Mouse (Mus musculus) midbrain, postnatal 0 days (tissue): Measurements from ENCODE around the gene Chd6. TPM values are rescaled to one million over a fixed set of nuclear protein-coding genes. Genes with fewer than 3 reads are reported as not detected.

ENCODE experiments used
- ATAC-seq: fragments of 200-750 bp; cut with Nextera tagmentation; 2 replicates; pipeline ENCODE4 v1.8.0; 2017; ENCODE audit warnings: moderate number of reproducible peaks, mild to moderate bottlenecking, moderate TSS enrichment, moderate library complexity; ENCODE audit not compliant: low FRiP score
- DNase-seq: peaks from one replicate; pipeline ENCODE4 v3.0.0-alpha.2; 2015; ENCODE audit warnings: low spot score
- H3K27ac ChIP-seq: fragments of 300-500 bp; sonication (generic); 2 replicates; pipeline ENCODE4 v1.5.1; 2014; ENCODE audit warnings: low read depth, mild to moderate bottlenecking, low read length, mixed read lengths
- H3K27me3 ChIP-seq: fragments of 300-500 bp; sonication (generic); 2 replicates; pipeline ENCODE4 v1.6.1; 2014; ENCODE audit warnings: low read length, control low read depth, mixed read lengths; ENCODE audit not compliant: insufficient read depth
- H3K36me3 ChIP-seq: fragments of 300-500 bp; sonication (generic); 2 replicates; pipeline ENCODE4 v1.6.1; 2014; ENCODE audit warnings: low read length, control low read depth, mixed read lengths; ENCODE audit not compliant: insufficient read depth
- H3K4me1 ChIP-seq: fragments of 300-500 bp; sonication (generic); 2 replicates; pipeline ENCODE4 v1.6.1; 2014; ENCODE audit warnings: mild to moderate bottlenecking, control low read depth, antibody characterized with exemption, low read length, mixed read lengths; ENCODE audit not compliant: insufficient read depth
- H3K4me2 ChIP-seq: fragments of 300-500 bp; sonication (generic); 2 replicates; pipeline ENCODE4 v1.6.1; 2014; ENCODE audit warnings: low read depth, mild to moderate bottlenecking, low read length, mixed read lengths; ENCODE audit not compliant: poor library complexity, severe bottlenecking
- H3K4me3 ChIP-seq: fragments of 300-500 bp; sonication (generic); 2 replicates; pipeline ENCODE4 v1.5.1; 2014; ENCODE audit warnings: low read depth, mild to moderate bottlenecking, low read length, moderate library complexity
- H3K9ac ChIP-seq: fragments of 300-500 bp; sonication (generic); replicated peaks from 2 replicates; pipeline ENCODE4 v1.6.1; 2014; ENCODE audit warnings: mild to moderate bottlenecking, low read length, moderate library complexity, mixed read lengths; ENCODE audit not compliant: poor library complexity, severe bottlenecking
- H3K9me3 ChIP-seq: fragments of 300-500 bp; sonication (generic); 2 replicates; pipeline ENCODE4 v1.6.1; 2016; ENCODE audit warnings: low read length, control low read depth
- CTCF ChIP-seq: IDR thresholded peaks from 2 replicates; pipeline ENCODE4 v1.5.1; 2016; ENCODE audit warnings: antibody characterized with exemption, mild to moderate bottlenecking
- WGBS: fragments of 180-500 bp; shearing (Covaris S2); extraction: QIAGEN DNeasy Blood & Tissue Kit; methylation state at CpG from one replicate; pipeline ENCODE4 v1.1.7; 2014; 5-methylcytosine and 5-hydroxymethylcytosine counted together
- polyA plus RNA-seq: library from polyadenylated mRNA; unstranded; fragments of >200 nt; fragmentation: Nextera tagmentation; extraction: Ambion mirVana; gene quantifications from 2 replicates; pipeline ENCODE4 v1.2.1, GENCODE M21; 2015
- total RNA-seq: library from RNA; depleted of rRNA; stranded (reverse); fragments of >200 nt; gene quantifications from 2 replicates; pipeline ENCODE4 v1.2.3, GENCODE M21; 2014

The Chd6 gene
- total and polyA plus RNA-seq, 2 experiments from 2014 or later = 26.6 to 58.3 TPM

DNA sequence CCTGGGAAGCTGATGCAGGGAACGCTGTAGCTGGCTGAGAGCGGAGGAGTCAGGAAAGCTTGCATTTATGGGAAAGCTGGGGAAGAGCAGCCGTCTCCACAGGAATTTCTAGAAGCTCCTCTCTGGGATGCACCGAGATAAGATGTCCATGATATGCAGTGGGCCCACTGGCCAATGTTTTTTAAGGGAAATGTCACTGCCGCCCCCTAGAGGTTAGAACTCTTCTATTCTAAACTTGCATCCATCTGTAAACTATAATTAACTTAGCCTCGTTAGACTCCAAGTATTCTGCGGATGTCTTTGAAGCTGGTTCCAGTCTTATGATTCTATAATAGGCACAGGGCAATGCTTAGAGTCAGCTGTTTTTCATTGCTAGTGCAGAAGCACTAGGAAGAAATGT is 153.5 kb downstream of the Chd6 start:
- H3K27ac ChIP-seq = no peak overlapping the region
- H3K9me3 ChIP-seq = no peaks in the 10 kb centered on the region
- no peak overlapping the region for H3K4me3 ChIP-seq
- ATAC-seq (no peak), DNase-seq (peak; percentile 40)
- H3K36me3 ChIP-seq = peaks cover 57% of the 10 kb centered on the region
- WGBS = 78% methylated on average over 7 of the region's 7 CpGs
- H3K4me1 ChIP-seq = no peaks in the 10 kb centered on the region
- no peaks in the 10 kb centered on the region for H3K27me3 ChIP-seq
- no peak overlapping the region for H3K4me2 ChIP-seq
- no peak overlapping the region for H3K9ac ChIP-seq
- peak; percentile 50 for TF ChIP-seq CTCF

DNA sequence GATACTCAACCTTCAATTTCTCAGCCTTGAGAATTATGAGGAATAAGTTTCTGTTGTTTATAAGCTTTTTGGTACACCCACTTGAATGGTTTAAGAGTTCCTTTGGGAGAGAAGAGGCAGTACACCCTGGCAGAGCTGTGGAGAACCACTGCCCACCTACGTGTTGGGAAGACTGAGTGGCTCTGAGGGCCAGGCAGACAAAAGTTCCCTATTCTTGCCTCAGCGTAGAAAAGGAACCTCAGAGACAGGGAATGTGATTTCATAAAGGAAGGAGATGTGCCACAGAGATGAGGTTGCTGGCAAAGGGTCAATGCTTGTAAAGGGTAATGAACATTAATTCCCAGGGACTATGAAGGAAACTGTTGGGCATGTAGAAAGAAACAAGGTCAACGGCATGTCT is 154.3 kb downstream of the Chd6 start:
- no peak overlapping the region for H3K4me2 ChIP-seq
- H3K27ac ChIP-seq = no peak overlapping the region
- no peaks in the 10 kb centered on the region for H3K27me3 ChIP-seq
- WGBS = 93% methylated on average over 3 of the region's 3 CpGs
- DNase-seq (no peak), ATAC-seq (no peak)
- no peaks in the 10 kb centered on the region for H3K9me3 ChIP-seq
- peaks cover 58% of the 10 kb centered on the region for H3K36me3 ChIP-seq
- no peak for TF ChIP-seq CTCF
- H3K9ac ChIP-seq = no peak overlapping the region
- no peaks in the 10 kb centered on the region for H3K4me1 ChIP-seq
- H3K4me3 ChIP-seq = no peak overlapping the region

DNA sequence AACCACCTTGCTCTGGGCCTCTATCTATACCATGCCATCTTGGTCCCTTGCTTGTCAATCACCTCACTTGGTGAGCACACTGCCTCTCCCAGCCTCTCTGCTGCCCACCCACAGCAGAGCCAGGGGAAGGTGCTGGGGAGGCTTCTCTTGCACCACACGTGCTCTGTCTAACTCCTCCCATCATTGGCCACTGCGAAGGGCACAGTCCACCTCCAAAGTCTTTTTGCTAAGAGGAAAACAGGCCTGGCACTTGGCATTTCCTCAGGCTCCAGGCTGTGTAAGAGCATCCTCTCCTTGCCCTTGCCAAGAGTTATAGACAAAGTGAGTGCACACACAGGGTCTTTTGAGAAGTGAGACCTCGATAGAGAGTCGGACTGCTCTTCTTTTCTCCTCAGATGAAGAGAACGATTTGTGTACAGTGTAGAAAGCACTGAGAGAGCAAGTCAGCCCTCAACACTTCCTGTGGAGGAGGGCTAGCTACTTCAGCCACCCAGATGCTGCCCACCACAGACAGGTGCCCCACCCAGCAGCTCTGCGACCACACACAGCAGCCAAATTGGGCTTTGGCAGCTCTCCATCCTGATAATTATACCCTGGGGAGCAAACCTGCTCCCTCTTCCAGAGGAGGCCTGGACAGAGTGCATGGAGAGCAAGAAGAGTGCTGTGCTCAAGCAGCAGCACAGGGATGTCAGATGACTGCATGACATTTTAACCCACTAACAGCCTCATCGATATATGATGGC is 155.6 kb downstream of the Chd6 start:
- Histone ChIP-seq H3K9me3 (no peaks in the 10 kb centered on the region), H3K27me3 (no peaks in the 10 kb centered on the region), H3K4me1 (no peaks in the 10 kb centered on the region), H3K4me3 (no peak overlapping the region), H3K36me3 (peaks cover 63% of the 10 kb centered on the region), H3K9ac (no peak overlapping the region), H3K4me2 (no peak overlapping the region), H3K27ac (no peak overlapping the region)
- DNase-seq (peak; percentile 31), ATAC-seq (peak; percentile 58; the same call in 1 of the 2 replicates)
- TF ChIP-seq CTCF = no peak
- whole genome bisulfite sequencing = 80% methylated on average over 7 of the region's 7 CpGs

DNA sequence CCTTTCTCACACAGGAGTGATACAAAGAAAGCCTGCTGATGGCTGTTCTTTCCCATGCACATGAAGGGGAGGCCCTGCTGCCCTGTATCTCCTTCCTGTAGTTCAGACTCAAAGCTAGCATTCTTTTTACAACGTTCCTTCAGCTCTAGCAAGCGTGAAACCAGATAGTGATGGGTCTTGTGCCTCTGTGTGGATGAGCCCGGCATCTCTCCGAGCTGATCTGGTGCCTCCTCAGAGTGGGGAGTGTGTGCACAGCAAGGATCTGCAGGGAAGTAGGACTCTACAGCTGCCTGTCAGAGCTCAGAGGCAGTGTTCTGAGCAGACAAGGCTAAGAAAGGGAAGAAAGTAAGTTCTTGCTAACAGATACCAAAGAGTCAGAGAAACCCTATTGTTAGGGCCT is 157.3 kb downstream of the Chd6 start:
- no peak for ATAC-seq
- Histone ChIP-seq H3K36me3 (peaks cover 62% of the 10 kb centered on the region), H3K4me3 (no peak overlapping the region), H3K4me2 (no peak overlapping the region), H3K9me3 (no peaks in the 10 kb centered on the region), H3K9ac (no peak overlapping the region), H3K27me3 (no peaks in the 10 kb centered on the region), H3K27ac (no peak overlapping the region), H3K4me1 (no peaks in the 10 kb centered on the region)
- TF ChIP-seq CTCF = no peak
- 79% methylated on average over 4 of the region's 4 CpGs for WGBS
- no peak for DNase-seq

DNA sequence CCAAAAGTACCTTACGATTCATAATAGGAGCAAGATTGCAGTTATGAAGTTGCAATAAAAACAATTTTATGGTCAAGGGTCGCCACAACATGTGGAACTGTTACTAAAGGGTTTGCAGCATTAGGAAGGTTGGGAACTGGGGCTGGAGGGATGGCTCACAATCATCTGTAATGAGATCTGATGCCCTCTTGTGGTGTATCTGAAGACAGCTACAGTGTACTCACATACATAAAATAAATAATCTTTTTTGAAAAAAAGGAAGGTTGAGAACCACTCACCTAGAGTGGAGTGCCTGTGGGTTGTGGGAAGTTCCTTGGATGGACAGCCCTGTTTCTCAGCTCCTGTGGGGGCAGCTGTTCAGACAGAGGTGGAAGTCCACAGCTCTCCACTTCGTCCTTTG is 166.4 kb downstream of the Chd6 start:
- H3K4me1 ChIP-seq = no peaks in the 10 kb centered on the region
- no peaks in the 10 kb centered on the region for H3K9me3 ChIP-seq
- H3K4me2 ChIP-seq = no peak overlapping the region
- H3K27me3 ChIP-seq = no peaks in the 10 kb centered on the region
- ATAC-seq (no peak), DNase-seq (peak; percentile 43)
- no peak overlapping the region for H3K27ac ChIP-seq
- no peak overlapping the region for H3K9ac ChIP-seq
- no peaks in the 10 kb centered on the region; the same call in 1 of the 2 replicates for H3K36me3 ChIP-seq
- H3K4me3 ChIP-seq = no peak overlapping the region
- WGBS = 72% methylated on average over 3 of the region's 3 CpGs
- TF ChIP-seq CTCF = peak; percentile 73

DNA sequence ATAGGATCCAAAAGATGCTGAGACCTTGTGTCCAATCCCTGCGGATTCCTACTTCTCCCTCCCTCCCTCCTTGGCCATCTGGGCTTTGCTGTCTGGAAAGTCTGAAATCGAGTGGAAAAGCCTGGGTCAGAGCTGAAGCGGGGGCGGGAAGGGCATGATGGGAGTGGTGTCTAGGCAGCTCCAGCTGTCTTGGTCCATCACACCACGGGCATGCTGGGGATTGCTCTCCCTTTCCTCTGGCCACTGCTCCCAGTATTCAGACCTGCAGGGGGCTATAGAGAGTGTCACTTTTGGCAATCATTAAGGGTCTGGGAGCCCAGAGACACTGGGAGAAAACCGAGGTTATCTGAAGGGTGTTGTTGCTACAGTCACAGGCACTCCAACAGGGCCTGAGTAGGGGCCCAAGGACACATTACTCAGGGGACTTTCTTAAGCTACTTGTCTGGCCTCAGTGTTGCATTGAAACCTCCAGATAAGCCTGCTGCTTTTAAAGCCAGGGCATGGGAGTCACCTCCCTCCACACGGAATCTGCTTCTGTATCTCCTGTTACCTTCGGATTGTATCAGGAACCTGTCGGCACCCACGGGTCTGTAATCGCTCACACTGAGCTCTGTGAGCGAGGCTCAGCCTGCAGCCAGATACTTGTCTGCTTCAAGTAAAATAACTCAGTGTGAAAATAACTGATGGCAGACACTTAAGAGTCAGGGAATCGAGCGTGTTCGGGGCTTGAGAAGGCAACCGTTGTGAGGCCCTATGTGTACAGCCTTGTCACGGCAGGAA is 167.8 kb downstream of the Chd6 start:
- H3K27me3 ChIP-seq = no peaks in the 10 kb centered on the region
- H3K36me3 ChIP-seq = no peaks in the 10 kb centered on the region; the same call in 1 of the 2 replicates
- peak; percentile 10; the same call in 1 of the 2 replicates for TF ChIP-seq CTCF
- H3K9me3 ChIP-seq = no peaks in the 10 kb centered on the region
- 67% methylated on average over 17 of the region's 17 CpGs for WGBS
- no peak overlapping the region for H3K9ac ChIP-seq
- H3K27ac ChIP-seq = no peak overlapping the region
- no peaks in the 10 kb centered on the region for H3K4me1 ChIP-seq
- H3K4me3 ChIP-seq = no peak overlapping the region
- DNase-seq = peak; percentile 24
- ATAC-seq = no peak
- H3K4me2 ChIP-seq = no peak overlapping the region
